Mouse (Mus musculus) gastrocnemius, adult 2 months (tissue): ENCODE results near the gene Atp5s. TPM values are rescaled to one million over a fixed set of nuclear protein-coding genes. Genes with fewer than 3 reads are reported as not detected.
A peak's percentile ranks its signal among the peaks of the same experiment; 100 is the strongest.

Experiments
- DNase-seq: peaks from one replicate; pipeline ENCODE4 v3.0.0; 2022
- H3K27ac ChIP-seq: fragments of 200-600 bp; 2 replicates; pipeline ENCODE4 v1.8.1; 2022; ENCODE audit warnings: mild to moderate bottlenecking
- H3K4me3 ChIP-seq: fragments of 200-600 bp; 2 replicates; pipeline ENCODE4 v1.8.1; 2022; ENCODE audit warnings: mild to moderate bottlenecking, moderate library complexity
- CTCF ChIP-seq: fragments of 200-600 bp; IDR thresholded peaks from 2 replicates; pipeline ENCODE4 v1.8.1; 2022; ENCODE audit warnings: antibody characterized with exemption, mild to moderate bottlenecking, moderate library complexity
- intact Hi-C: fragments of 180-260 bp; cut with DNase I; formaldehyde crosslinking; loops from one replicate; pipeline ENCODE4 v1.15.1; 2025
- microRNA-seq: library from miRNA; unstranded; fragments of <30 nt; microRNA quantifications from one replicate; pipeline ENCODE4 v1.2.0, GENCODE M21; 2021
- total RNA-seq, 2 experiments: library from RNA; stranded (reverse); gene quantifications; 2 replicates each; pipeline ENCODE4 v1.2.3; 2021

Gene Atp5s
- total RNA-seq, 2 experiments from 2014 or later: 20.1 to 24.4 TPM

DNA sequence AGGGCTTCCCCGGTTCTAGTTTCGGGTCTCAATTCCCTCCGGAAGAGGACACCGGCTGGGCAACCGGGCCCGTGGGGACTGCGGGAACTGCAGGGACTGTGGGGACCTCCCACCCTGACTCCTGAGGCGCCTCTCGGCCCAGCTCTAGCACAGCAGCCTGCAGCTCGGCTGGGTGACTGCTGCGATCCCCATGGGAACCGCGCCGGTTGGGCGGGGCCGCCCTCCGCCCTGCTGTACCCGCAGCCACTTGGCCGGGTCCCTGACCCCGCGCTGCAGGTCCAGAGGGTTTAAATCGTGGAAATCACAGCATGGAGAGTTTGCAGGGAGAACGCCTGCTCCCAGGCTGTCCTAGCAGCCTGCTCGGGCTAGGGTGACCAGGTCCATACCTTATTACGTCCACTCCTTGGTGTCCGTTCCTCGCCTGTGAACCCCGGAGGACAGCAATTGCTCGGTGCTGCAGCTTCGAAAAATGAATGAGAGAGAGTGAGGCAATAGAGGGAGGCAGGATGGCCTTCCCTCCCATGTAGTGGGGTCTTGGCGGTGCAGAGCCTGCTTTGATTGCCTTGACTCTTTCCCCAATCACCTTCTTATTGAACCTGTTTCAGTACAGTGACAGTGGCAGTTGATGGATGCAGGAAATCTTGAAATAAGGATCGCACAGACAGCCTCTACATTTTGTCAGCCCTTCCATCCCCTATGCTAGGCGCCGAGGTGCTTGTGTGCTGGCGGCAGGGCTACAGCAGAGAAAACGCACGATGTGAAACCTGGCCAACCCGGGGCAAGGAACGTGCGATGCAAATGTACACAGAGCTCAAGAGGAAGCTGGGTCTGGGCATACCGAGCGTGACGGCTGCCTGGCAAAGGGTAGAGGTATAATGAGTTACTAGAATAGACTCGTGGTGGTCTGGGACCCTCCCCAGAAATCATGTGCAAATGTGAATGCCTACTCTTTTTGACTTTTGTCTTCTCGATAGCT, 66.1 kb downstream of the Atp5s start, which contains the start of gene Cdkl1:
TSS of gene Cdkl1 (minus strand) at position 738 of the 976 bp plus-strand sequence.
- H3K27ac ChIP-seq: peak within 1 kb of the TSS; percentile 32; the same call in 1 of the 2 replicates
- intact Hi-C loops: loop anchor here (5.0 kb wide), 1 partner anchor 34 kb away; no protein-coding TSS in a partner anchor
- DNase-seq: peak; percentile 71
- H3K4me3 ChIP-seq: peak within 1 kb of the TSS; percentile 80
- TF ChIP-seq CTCF: no peak

Small RNA genes within 50 kb of the gene (microRNA-seq; reads per million reads assigned to microRNA genes)
- not detected for gene Mir681

Other genes with a start within 250 kb of the Atp5s start
- 1 to 10 TPM; 3.5 to 3.7 TPM for gene Vcpkmt, start 141.9 kb upstream of the Atp5s start, total RNA-seq
- 10 to 100 TPM; 45.1 to 55.4 TPM for gene Sos2, start 43.1 kb upstream of the Atp5s start, total RNA-seq
- 10 to 100 TPM; 38.7 to 39.6 TPM for gene L2hgdh, start 77 bp upstream of the Atp5s start, total RNA-seq
- 1 to 10 TPM in 1 of 2 experiments, under 1 TPM in 1; 0.69 to 1.3 TPM for gene Cdkl1, start 66.3 kb downstream of the Atp5s start, total RNA-seq
- gene Atl1, start 167.7 kb downstream of the Atp5s start, total RNA-seq: 1 to 10 TPM; 2.1 to 2.2 TPM
- gene Map4k5, start 168.2 kb downstream of the Atp5s start, total RNA-seq: 10 to 100 TPM; 22.9 to 25.9 TPM